In genomic region chr6:97616658-97617265, GRCm38 (mm10) we compare ENCODE assay signal across 9 mouse cellular contexts. TPM values are rescaled to one million over a fixed set of nuclear protein-coding genes. Genes with fewer than 3 reads are reported as not detected.
DNase-seq lines count a peak whose midpoint lies in the region; ATAC-seq lines count a peak whose summit lies in the region.
"Had no signal": no experiment of that assay in that cellular context is flagged by ENCODE, and none has a peak within 500 bp of the region (broad histone marks: within the 10 kb centered on the region; RNA-seq: fewer than 3 reads in every experiment).

No protein-coding gene starts in this region.

- H3K4me2 ChIP-seq in embryonic facial prominence, embryonic 15.5 days (replicated peaks): peak overlapping the region; percentile 86
- peak overlapping the region; percentile 92 for H3K4me2 ChIP-seq in heart, embryonic 13.5 days
- H3K4me2 ChIP-seq in kidney, embryonic 14.5 days (replicated peaks; ENCODE audit: low read depth, low read length): peak overlapping the region; percentile 89
- H3K4me2 ChIP-seq in liver, embryonic 11.5 days: peak overlapping the region; percentile 74
- H3K4me2 ChIP-seq in neural tube, embryonic 11.5 days (ENCODE audit: low read depth): peak overlapping the region; percentile 80

- peak overlapping the region; percentile 76 for H3K27ac ChIP-seq in embryonic facial prominence, embryonic 15.5 days (replicated peaks)
- H3K27ac ChIP-seq in heart, embryonic 13.5 days (replicated peaks): peak overlapping the region; percentile 62
- peak overlapping the region; percentile 9; the same call in 1 of the 2 replicates for H3K27ac ChIP-seq in kidney, embryonic 14.5 days (ENCODE audit: low read depth, low read length)
- no peak overlapping the region for H3K27ac ChIP-seq in liver, embryonic 11.5 days (ENCODE audit: low read depth, low read length)
- peak overlapping the region; percentile 94 for H3K27ac ChIP-seq in neural tube, embryonic 11.5 days (ENCODE audit: low read depth, low read length)

- peak; percentile 17 for DNase-seq in thymus, postnatal 4 days
- no peak for DNase-seq in thymus, postnatal 25 days
- peak; percentile 61 for DNase-seq in liver, embryonic 11.5 days (ENCODE audit: low spot score)
- DNase-seq in neural tube, embryonic 11.5 days (ENCODE audit: low spot score): peak; percentile 80
- DNase-seq in spleen, adult 12 weeks (ENCODE audit: low spot score): no peak

- peaks cover 15% of the 10 kb centered on the region for H3K4me1 ChIP-seq in embryonic facial prominence, embryonic 15.5 days
- peaks cover 28% of the 10 kb centered on the region for H3K4me1 ChIP-seq in heart, embryonic 13.5 days
- peaks cover 3% of the 10 kb centered on the region for H3K4me1 ChIP-seq in kidney, embryonic 14.5 days (ENCODE audit: control insufficient read depth, insufficient read depth, low read length)
- H3K4me1 ChIP-seq in liver, embryonic 11.5 days (replicated peaks; ENCODE audit: control insufficient read depth, insufficient read depth, low read length): no peaks in the 10 kb centered on the region
- H3K4me1 ChIP-seq in neural tube, embryonic 11.5 days (ENCODE audit: control insufficient read depth, insufficient read depth, low read length): peaks cover 12% of the 10 kb centered on the region; the same call in 1 of the 2 replicates

- ATAC-seq in embryonic facial prominence, embryonic 15.5 days (ENCODE audit: insufficient number of reproducible peaks, low FRiP score, low TSS enrichment, low read depth): peak; percentile 58
- no peak for ATAC-seq in heart, embryonic 13.5 days (ENCODE audit: extremely low read depth, insufficient number of reproducible peaks, low FRiP score, low TSS enrichment)
- ATAC-seq in kidney, embryonic 14.5 days (ENCODE audit: low FRiP score, low TSS enrichment): peak; percentile 76
- ATAC-seq in liver, embryonic 11.5 days (replicated peaks; ENCODE audit: low FRiP score): peak; percentile 60
- ATAC-seq in neural tube, embryonic 11.5 days (ENCODE audit: insufficient read depth, low FRiP score, low TSS enrichment): peak; percentile 76

- peaks cover 12% of the 10 kb centered on the region; the same call in 1 of the 2 replicates for H3K27me3 ChIP-seq in embryonic facial prominence, embryonic 15.5 days
- H3K27me3 ChIP-seq in heart, embryonic 13.5 days (replicated peaks): peaks cover 30% of the 10 kb centered on the region
- peaks cover 3% of the 10 kb centered on the region; the same call in 1 of the 2 replicates for H3K27me3 ChIP-seq in kidney, embryonic 14.5 days (ENCODE audit: control insufficient read depth, insufficient read depth, low read length)
- peaks cover 30% of the 10 kb centered on the region for H3K27me3 ChIP-seq in liver, embryonic 11.5 days (replicated peaks; ENCODE audit: control insufficient read depth, insufficient read depth, low read length)
- H3K27me3 ChIP-seq in neural tube, embryonic 11.5 days (ENCODE audit: control insufficient read depth, insufficient read depth, low read length): no peaks in the 10 kb centered on the region

- H3K9ac ChIP-seq in embryonic facial prominence, embryonic 15.5 days: peak overlapping the region; percentile 37; the same call in 1 of the 2 replicates
- peak overlapping the region; percentile 78 for H3K9ac ChIP-seq in heart, embryonic 13.5 days
- H3K9ac ChIP-seq in kidney, embryonic 14.5 days (ENCODE audit: low read depth, low read length): peak overlapping the region; percentile 59
- no peak overlapping the region for H3K9ac ChIP-seq in liver, embryonic 11.5 days (ENCODE audit: low read depth, low read length)
- H3K9ac ChIP-seq in neural tube, embryonic 11.5 days (ENCODE audit: low read length): peak overlapping the region; percentile 88

- no peaks in the 10 kb centered on the region for H3K9me3 ChIP-seq in embryonic facial prominence, embryonic 15.5 days (replicated peaks)
- no peaks in the 10 kb centered on the region for H3K9me3 ChIP-seq in heart, embryonic 13.5 days
- no peaks in the 10 kb centered on the region for H3K9me3 ChIP-seq in kidney, embryonic 14.5 days (ENCODE audit: control insufficient read depth, low read length)
- no peaks in the 10 kb centered on the region for H3K9me3 ChIP-seq in liver, embryonic 11.5 days (ENCODE audit: control insufficient read depth, low read length)
- no peaks in the 10 kb centered on the region for H3K9me3 ChIP-seq in neural tube, embryonic 11.5 days (ENCODE audit: control insufficient read depth, low read length)

- H3K36me3 ChIP-seq in embryonic facial prominence, embryonic 15.5 days: no peaks in the 10 kb centered on the region
- no peaks in the 10 kb centered on the region for H3K36me3 ChIP-seq in heart, embryonic 13.5 days
- no peaks in the 10 kb centered on the region for H3K36me3 ChIP-seq in kidney, embryonic 14.5 days (ENCODE audit: control insufficient read depth, insufficient read depth, low read length)
- H3K36me3 ChIP-seq in liver, embryonic 11.5 days (ENCODE audit: control insufficient read depth, insufficient read depth, low read length): no peaks in the 10 kb centered on the region
- H3K36me3 ChIP-seq in neural tube, embryonic 11.5 days (ENCODE audit: control insufficient read depth, insufficient read depth, low read length): no peaks in the 10 kb centered on the region
- H3K36me3 ChIP-seq: G1E had no signal

- WGBS in embryonic facial prominence, embryonic 15.5 days: under 1% methylated on average over 40 of the region's 40 CpGs
- under 1% methylated on average over 40 of the region's 40 CpGs for WGBS in heart, embryonic 13.5 days
- WGBS in kidney, embryonic 14.5 days: under 1% methylated on average over 40 of the region's 40 CpGs
- WGBS in liver, embryonic 11.5 days: 1% methylated on average over 39 of the region's 40 CpGs
- 0% methylated on average over 36 of the region's 40 CpGs for WGBS in neural tube, embryonic 11.5 days

- peak overlapping the region; percentile 59 for H3K4me3 ChIP-seq in embryonic facial prominence, embryonic 15.5 days (replicated peaks)
- H3K4me3 ChIP-seq in heart, embryonic 13.5 days: peak overlapping the region; percentile 73
- peak overlapping the region; percentile 71 for H3K4me3 ChIP-seq in kidney, embryonic 14.5 days (ENCODE audit: low read length)
- H3K4me3 ChIP-seq in liver, embryonic 11.5 days (ENCODE audit: low read depth, low read length): peak overlapping the region; percentile 59
- H3K4me3 ChIP-seq in neural tube, embryonic 11.5 days (ENCODE audit: low read depth, low read length): peak overlapping the region; percentile 52

RNA-seq across cellular contexts. Expression of gene Frmd4b, which starts 0.6 kb away (rescaled TPM):
- 16.3 and 17.8 TPM in 2 replicates for polyA plus RNA-seq in embryonic facial prominence, embryonic 15.5 days (2015; fragmentation: Nextera tagmentation; extraction: Ambion mirVana)
- polyA plus RNA-seq in heart, embryonic 13.5 days (2015; fragmentation: Nextera tagmentation; extraction: Ambion mirVana): 13.3 and 14.6 TPM in 2 replicates
- 9.7 and 13.7 TPM in 2 replicates for polyA plus RNA-seq in kidney, embryonic 14.5 days (2014; fragmentation: Nextera tagmentation; extraction: Ambion mirVana)
- polyA plus RNA-seq in liver, embryonic 11.5 days (2014; fragmentation: Nextera tagmentation; extraction: Ambion mirVana): 16.2 and 16.6 TPM in 2 replicates
- polyA plus RNA-seq in neural tube, embryonic 11.5 days (2014; fragmentation: Nextera tagmentation; extraction: Ambion mirVana): 45.2 and 50.5 TPM in 2 replicates
- polyA plus RNA-seq: G1E had no signal

Comparison
In these comparisons a context has a peak if more than half of its experiments do, and no peak if none do; other contexts are left out.
1. DNase-seq: peak in thymus, postnatal 4 days (single experiment), liver, embryonic 11.5 days (single experiment) and neural tube, embryonic 11.5 days (single experiment); none in thymus, postnatal 25 days (single experiment) and spleen, adult 12 weeks (single experiment).
2. Peak in every context shown above with its lines, with median percentiles within 50 percentile points of each other: H3K4me2 ChIP-seq and H3K4me3 ChIP-seq.